Mouse (Mus musculus) frontal cortex, postnatal 14 days (tissue): ENCODE measurements at regions not wholly inside any gene's neighbourhood (a gene's known extent, or its start where the extent isn't known, plus 50 kb on each side); places are given as distances from the start of the nearest gene placed in this dataset.
A peak's percentile ranks its signal among the peaks of the same experiment; 100 is the strongest.

ENCODE experiments used
- DNase-seq, 2 experiments: peaks; one replicate each; pipeline ENCODE4 v3.0.0; 2022; ENCODE audit warnings: low spot score in 2 of 2

- peak; percentile 37 to 41 for DNase-seq
Measured at GRCm38 (mm10) chr10:116653511-116653945, 72.2 kb upstream of the Cnot2 start.

- DNase-seq = no peak
Measured at GRCm38 (mm10) chr10:116649287-116649686, 68.0 kb upstream of the Cnot2 start.

GRCm38 (mm10) chr10:116646035-116646434 lies 64.7 kb upstream of the Cnot2 start:
- DNase-seq = no peak

GRCm38 (mm10) chr10:116645631-116646030 lies 64.3 kb upstream of the Cnot2 start:
- DNase-seq = no peak

- DNase-seq = no peak
Measured at GRCm38 (mm10) chr10:116645108-116645507, 63.8 kb upstream of the Cnot2 start.
